Mouse (Mus musculus) macrophage (primary cell): ENCODE results near the gene Cyp2e1. TPM values are rescaled to one million over a fixed set of nuclear protein-coding genes. Genes with fewer than 3 reads are reported as not detected.

Experiments used
- H3K27ac ChIP-seq: fragments of 350-480 bp; formaldehyde crosslinking; 2 replicates; pipeline ENCODE4 v1.9.0; 2021
- H3K36me3 ChIP-seq: fragments of 350-480 bp; formaldehyde crosslinking; 2 replicates; pipeline ENCODE4 v1.9.0; 2021; ENCODE audit errors: inconsistent target
- H3K4me3 ChIP-seq: fragments of 350-480 bp; formaldehyde crosslinking; 2 replicates; pipeline ENCODE4 v1.9.0; 2021; ENCODE audit errors: inconsistent target
- H3K79me2 ChIP-seq: fragments of 350-480 bp; formaldehyde crosslinking; 2 replicates; pipeline ENCODE4 v1.9.0; 2021; ENCODE audit errors: inconsistent target
- WGBS: methylation state at CpG from one replicate; pipeline ENCODE4 v1.1.7; 2026; ENCODE audit warnings: inconsistent platforms; ENCODE audit not compliant: missing documents; 5-methylcytosine and 5-hydroxymethylcytosine counted together
- polyA plus RNA-seq: library from polyadenylated mRNA; stranded (reverse); fragments of 250-400 nt; gene quantifications from 3 replicates; pipeline ENCODE4 v1.2.4, GENCODE M21; 2018; ENCODE audit warnings: inconsistent platforms

Gene Cyp2e1
- polyA plus RNA-seq, 1 experiment from 2014 or later = not detected

DNA sequence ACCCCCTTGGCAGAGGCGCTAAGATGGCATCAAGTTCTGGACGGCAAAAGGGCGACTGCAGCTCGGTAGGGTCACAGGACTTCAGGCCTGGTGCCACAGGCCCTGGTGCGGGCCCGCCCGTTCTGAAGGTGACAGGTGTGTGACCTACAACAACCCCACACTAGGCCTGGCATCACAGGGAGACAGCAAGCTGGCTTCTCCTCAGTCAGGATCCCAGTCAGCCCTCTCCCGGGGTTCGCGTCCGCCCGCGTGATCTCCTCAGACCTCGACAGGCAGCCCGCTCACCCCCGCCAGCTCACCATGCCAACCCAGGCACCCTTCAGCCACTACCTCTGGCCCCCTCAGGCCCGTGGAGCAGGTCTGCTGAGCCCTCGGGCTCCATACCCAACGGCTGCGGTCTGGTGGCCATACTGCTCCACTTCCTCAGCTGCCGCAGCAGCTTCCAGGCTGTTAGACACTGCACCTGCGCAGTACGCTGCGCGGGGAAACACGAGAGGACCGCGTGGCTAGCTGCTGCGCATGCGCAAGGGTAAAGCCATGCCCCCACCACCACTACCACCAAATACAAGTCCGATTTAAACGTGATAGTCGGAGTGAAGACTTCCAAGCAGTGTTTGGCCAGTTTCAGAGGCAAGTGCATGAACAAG lies 24.0 kb downstream of the Cyp2e1 start, which contains the start of gene Syce1:
Syce1 (minus strand) TSS at position 447 of the 647 bp plus-strand sequence.
- Histone ChIP-seq H3K27ac (no peak within 1 kb of the TSS), H3K4me3 (no peak within 1 kb of the TSS), H3K79me2 (no peaks in the 10 kb centered on the region), H3K36me3 (no peaks in the 10 kb centered on the region)
- 88% methylated on average over 33 of the region's 33 CpGs for WGBS

DNA sequence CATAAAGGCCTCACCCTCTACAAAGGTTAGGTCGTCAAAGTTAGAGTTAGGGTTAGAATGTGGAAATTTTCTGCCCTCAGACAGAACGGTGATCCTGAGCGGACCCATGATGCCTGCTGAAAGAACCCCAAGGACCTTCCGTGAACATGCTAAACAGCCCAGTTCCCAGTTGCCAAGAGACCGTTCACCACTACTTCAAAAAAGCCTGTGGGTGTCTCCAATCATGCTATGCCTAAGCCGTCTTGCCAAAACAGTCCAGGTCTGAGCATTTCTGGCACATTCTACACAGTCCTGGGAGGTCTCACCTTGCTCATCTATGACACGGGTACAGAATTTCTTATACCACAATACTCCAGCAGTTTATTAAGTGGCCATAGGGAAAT lies 24.5 kb downstream of the Cyp2e1 start:
- no peak overlapping the region for H3K27ac ChIP-seq
- H3K4me3 ChIP-seq = no peak overlapping the region
- 91% methylated on average over 6 of the region's 7 CpGs for WGBS
- no peaks in the 10 kb centered on the region for H3K36me3 ChIP-seq
- H3K79me2 ChIP-seq = no peaks in the 10 kb centered on the region

GRCm38 (mm10) chr7:140793541-140793940 lies 30.0 kb downstream of the Cyp2e1 start:
- H3K79me2 ChIP-seq = no peaks in the 10 kb centered on the region
- H3K4me3 ChIP-seq = no peak overlapping the region
- no peak overlapping the region for H3K27ac ChIP-seq
- WGBS = 70% methylated on average over 4 of the region's 4 CpGs
- H3K36me3 ChIP-seq = no peaks in the 10 kb centered on the region

DNA sequence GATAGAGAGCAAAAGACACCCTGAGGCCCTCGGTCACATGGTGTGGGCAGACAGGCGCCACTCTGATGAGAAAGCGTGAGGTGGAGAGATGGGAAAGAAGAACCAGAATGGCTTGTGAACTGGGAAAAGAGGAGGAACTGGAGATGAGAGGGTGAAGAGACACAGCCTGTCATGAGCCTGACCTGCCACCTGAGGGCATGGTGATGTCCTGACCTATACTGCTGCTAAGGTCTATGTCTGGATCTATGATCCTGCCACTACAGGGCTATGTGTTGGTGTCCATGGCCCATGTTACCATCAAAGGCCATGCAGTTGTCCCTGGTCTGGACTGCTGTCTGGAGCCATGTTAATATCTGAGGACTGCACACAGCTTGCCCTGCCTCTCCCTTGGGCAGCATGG lies 34.1 kb downstream of the Cyp2e1 start:
- 100% methylated on average over 3 of the region's 3 CpGs for WGBS
- Histone ChIP-seq H3K79me2 (no peaks in the 10 kb centered on the region), H3K4me3 (no peak overlapping the region), H3K36me3 (no peaks in the 10 kb centered on the region), H3K27ac (no peak overlapping the region)

DNA sequence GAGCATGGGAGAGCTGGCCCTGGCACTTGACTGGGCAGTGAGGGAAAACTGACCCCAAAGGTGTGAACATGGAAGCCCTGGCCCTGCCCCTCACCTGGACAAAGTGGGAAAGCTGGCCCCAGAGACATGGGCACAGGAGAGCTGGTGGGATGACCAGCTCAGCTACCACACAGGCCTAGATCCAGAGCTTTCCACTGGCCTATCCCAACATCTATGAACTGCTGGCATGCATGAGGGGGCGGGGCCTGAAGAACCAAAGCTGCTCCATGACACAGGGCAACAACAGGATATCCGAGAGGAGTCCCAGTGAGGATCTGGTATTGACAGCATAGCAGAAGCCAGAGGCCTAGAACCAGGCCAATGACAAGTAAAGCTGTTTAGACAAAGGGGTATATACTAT lies 34.7 kb downstream of the Cyp2e1 start:
- Histone ChIP-seq H3K4me3 (no peak overlapping the region), H3K79me2 (no peaks in the 10 kb centered on the region), H3K36me3 (no peaks in the 10 kb centered on the region), H3K27ac (no peak overlapping the region)
- WGBS = 92% methylated on average over 2 of the region's 2 CpGs

DNA sequence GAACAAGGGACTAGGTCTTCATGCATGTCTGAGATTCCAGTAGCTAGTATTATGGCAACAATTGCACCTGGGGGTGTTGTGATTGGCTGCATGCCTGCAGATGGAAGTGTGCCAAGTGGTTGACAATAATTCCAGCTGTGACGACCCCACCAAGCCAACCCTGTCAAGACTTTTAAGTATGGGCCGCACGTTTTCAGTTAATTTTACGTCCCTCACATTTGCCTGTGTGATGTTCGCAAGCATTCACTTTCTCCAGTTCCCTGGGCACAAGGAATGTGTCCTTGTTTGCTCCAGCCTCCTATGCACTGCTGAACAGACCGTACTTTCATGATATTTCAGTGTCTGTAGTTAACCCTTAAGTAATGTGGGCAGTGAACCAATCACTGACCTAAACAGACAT lies 39.1 kb downstream of the Cyp2e1 start:
- Histone ChIP-seq H3K27ac (no peak overlapping the region), H3K4me3 (no peak overlapping the region), H3K36me3 (no peaks in the 10 kb centered on the region), H3K79me2 (no peaks in the 10 kb centered on the region)
- 85% methylated on average over 6 of the region's 6 CpGs for WGBS

DNA sequence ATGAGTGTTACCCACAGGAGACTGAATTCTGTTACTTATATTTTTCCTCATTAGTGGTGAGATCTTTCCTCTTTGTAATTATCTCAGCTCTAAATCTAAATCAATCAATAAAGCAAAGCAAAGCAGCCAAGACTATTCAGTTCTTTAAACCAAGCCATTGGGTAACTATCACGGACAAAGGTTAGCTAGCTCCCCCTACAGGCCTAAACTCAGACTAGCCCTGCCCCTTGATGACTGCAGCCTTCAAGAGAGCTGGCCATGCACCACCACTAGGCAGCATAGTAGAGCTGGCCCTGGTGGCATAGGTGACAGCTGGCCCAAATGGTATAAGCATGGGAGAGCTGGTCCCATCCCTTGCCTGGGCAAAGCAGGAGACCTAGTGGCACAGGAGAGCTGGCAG lies 42.2 kb downstream of the Cyp2e1 start:
- WGBS = 7% methylated on average over 1 of the region's 1 CpGs

DNA sequence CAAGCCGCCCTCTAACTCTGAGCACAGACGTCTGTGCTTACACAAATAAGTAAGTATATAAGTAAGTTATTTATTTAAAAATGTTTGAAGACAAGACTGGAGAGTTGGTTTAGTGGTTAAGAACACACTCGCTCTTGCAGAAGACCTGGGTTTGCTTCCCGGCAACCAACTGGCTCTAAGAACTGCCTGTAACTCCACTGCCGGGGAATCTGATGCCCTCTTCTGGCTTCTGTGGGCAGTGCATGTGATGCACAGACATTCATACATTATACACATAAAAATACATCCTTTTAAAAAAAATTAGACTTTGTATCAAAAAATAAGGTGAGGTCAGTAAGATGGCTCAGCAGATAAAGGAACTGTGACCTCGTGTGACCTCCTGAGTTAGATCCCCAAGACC lies 47.0 kb downstream of the Cyp2e1 start:
- Histone ChIP-seq H3K79me2 (no peaks in the 10 kb centered on the region), H3K36me3 (no peaks in the 10 kb centered on the region), H3K4me3 (no peak overlapping the region), H3K27ac (no peak overlapping the region)
- WGBS = 98% methylated on average over 6 of the region's 6 CpGs

More for the DNA sequence above, 42.2 kb downstream of the Cyp2e1 start:
- H3K27ac ChIP-seq = no peak overlapping the region
- H3K79me2 ChIP-seq = no peaks in the 10 kb centered on the region
- no peak overlapping the region for H3K4me3 ChIP-seq
- H3K36me3 ChIP-seq = no peaks in the 10 kb centered on the region

GRCm38 (mm10) chr7:140811714-140812113 lies 48.2 kb downstream of the Cyp2e1 start:
- H3K36me3 ChIP-seq = no peaks in the 10 kb centered on the region
- WGBS = 90% methylated on average over 13 of the region's 13 CpGs
- H3K4me3 ChIP-seq = no peak overlapping the region
- H3K27ac ChIP-seq = no peak overlapping the region
- H3K79me2 ChIP-seq = no peaks in the 10 kb centered on the region

GRCm38 (mm10) chr7:140812850-140813249 lies 49.3 kb downstream of the Cyp2e1 start:
- 90% methylated on average over 12 of the region's 12 CpGs for WGBS
- H3K79me2 ChIP-seq = no peaks in the 10 kb centered on the region
- no peaks in the 10 kb centered on the region for H3K36me3 ChIP-seq
- H3K27ac ChIP-seq = no peak overlapping the region
- H3K4me3 ChIP-seq = no peak overlapping the region

- H3K36me3 ChIP-seq = no peaks in the 10 kb centered on the region
- no peak overlapping the region for H3K4me3 ChIP-seq
- WGBS = 83% methylated on average over 4 of the region's 4 CpGs
- H3K79me2 ChIP-seq = no peaks in the 10 kb centered on the region
- no peak overlapping the region for H3K27ac ChIP-seq
Observed at GRCm38 (mm10) chr7:140820173-140820572, 56.6 kb downstream of the Cyp2e1 start.

DNA sequence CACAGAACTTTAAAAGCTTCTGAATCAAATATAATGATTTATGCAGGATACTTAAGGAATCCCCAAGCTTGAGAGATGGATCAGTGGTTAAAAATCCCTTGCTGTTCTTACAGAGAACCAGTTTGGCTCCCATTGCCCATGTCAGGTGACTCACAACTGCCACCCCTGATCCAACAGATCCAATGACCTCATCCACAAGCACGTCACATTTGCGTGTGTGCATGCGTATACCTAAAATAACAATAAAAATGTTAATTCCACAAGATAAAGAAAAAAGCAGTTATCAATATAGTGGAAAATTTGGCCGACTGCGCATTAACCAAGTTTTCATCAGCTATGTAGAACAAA lies 57.7 kb downstream of the Cyp2e1 start:
- Histone ChIP-seq H3K36me3 (no peaks in the 10 kb centered on the region), H3K4me3 (peak overlapping the region; percentile 44), H3K27ac (no peak overlapping the region), H3K79me2 (no peaks in the 10 kb centered on the region)
- WGBS = 88% methylated on average over 5 of the region's 5 CpGs

GRCm38 (mm10) chr7:140821653-140822329 lies 58.3 kb downstream of the Cyp2e1 start, which contains the start of gene Zfp941:
Gene Zfp941, minus strand, starts transcription at chr7:140822178.
- H3K79me2 ChIP-seq = no peaks in the 10 kb centered on the region
- peak within 1 kb of the TSS; percentile 44 for H3K4me3 ChIP-seq
- H3K36me3 ChIP-seq = no peaks in the 10 kb centered on the region
- 10% methylated on average over 21 of the region's 21 CpGs for WGBS
- no peak within 1 kb of the TSS for H3K27ac ChIP-seq

DNA sequence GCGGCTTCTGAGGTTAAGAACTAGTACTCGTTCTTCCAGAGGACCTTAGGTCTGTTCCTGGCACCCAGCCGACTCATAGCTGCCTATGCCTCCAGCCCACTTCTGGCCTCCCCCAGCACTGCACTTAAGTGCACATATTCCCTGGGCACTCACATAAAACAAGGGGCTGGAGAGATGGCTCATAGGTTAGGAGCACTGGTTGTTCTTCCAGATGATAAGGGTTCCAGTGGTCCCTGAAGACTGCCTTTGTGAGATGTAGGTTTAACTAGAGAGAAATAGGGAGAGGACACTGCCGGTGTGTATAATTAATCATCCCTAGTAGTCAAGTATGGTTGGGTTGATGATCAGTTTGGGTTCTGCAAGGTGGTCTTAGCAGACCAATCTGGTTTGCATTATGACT lies 59.2 kb downstream of the Cyp2e1 start:
- Histone ChIP-seq H3K79me2 (no peaks in the 10 kb centered on the region), H3K36me3 (no peaks in the 10 kb centered on the region), H3K27ac (no peak overlapping the region), H3K4me3 (no peak overlapping the region)
- WGBS = 88% methylated on average over 4 of the region's 4 CpGs
